In genomic region chr9:79779354-79779753, GRCm38 (mm10) we compare ENCODE assay signal across 15 mouse cellular contexts. TPM values are rescaled to one million over a fixed set of nuclear protein-coding genes. Genes with fewer than 3 reads are reported as not detected.
DNase-seq lines count a peak whose midpoint lies in the region; ATAC-seq and TF ChIP-seq lines count a peak whose summit lies in the region.
"Had no signal": no experiment of that assay in that cellular context is flagged by ENCODE, and none has a peak within 500 bp of the region (broad histone marks: within the 10 kb centered on the region; RNA-seq: fewer than 3 reads in every experiment).

No protein-coding gene starts in this region.

- no peak overlapping the region for H3K4me2 ChIP-seq in kidney, postnatal 0 days (ENCODE audit: low read length)
- H3K4me2 ChIP-seq: lung, embryonic 15.5 days; stomach, embryonic 15.5 days had no signal

- H3K4me3 ChIP-seq in kidney, postnatal 0 days (replicated peaks; ENCODE audit: low read depth, low read length), result no peak overlapping the region
- H3K4me3 ChIP-seq: erythroblast, embryonic 14.5 days; hindbrain, embryonic 10.5 days; lung, embryonic 15.5 days; myocyte; stomach, embryonic 15.5 days had no signal

- no peak overlapping the region for H3K27ac ChIP-seq in kidney, postnatal 0 days
- H3K27ac ChIP-seq: hindbrain, embryonic 10.5 days; lung, embryonic 15.5 days; stomach, embryonic 15.5 days had no signal

- peaks cover 6% of the 10 kb centered on the region; the same call in 1 of the 2 replicates for H3K36me3 ChIP-seq in kidney, postnatal 0 days (ENCODE audit: insufficient read depth, low read length)

- H3K4me1 ChIP-seq in kidney, postnatal 0 days (replicated peaks; ENCODE audit: insufficient read depth, low read length), result no peaks in the 10 kb centered on the region
- H3K4me1 ChIP-seq: lung, embryonic 15.5 days; stomach, embryonic 15.5 days had no signal

- H3K27me3 ChIP-seq in kidney, postnatal 0 days (ENCODE audit: insufficient read depth, low read length), result no peaks in the 10 kb centered on the region
- H3K27me3 ChIP-seq: lung, embryonic 15.5 days; stomach, embryonic 15.5 days had no signal

- no peaks in the 10 kb centered on the region for H3K9me3 ChIP-seq in kidney, postnatal 0 days (replicated peaks; ENCODE audit: low read length)
- H3K9me3 ChIP-seq: hindbrain, embryonic 10.5 days; lung, embryonic 15.5 days; stomach, embryonic 15.5 days had no signal

- no peak for ATAC-seq in kidney, postnatal 0 days (replicated peaks; ENCODE audit: low FRiP score, low read depth)
- peak; percentile 82 for ATAC-seq in megakaryocyte-erythroid progenitor cell, adult 5-6 weeks (replicated peaks; ENCODE audit: low FRiP score, low TSS enrichment, poor library complexity, severe bottlenecking)
- ATAC-seq in erythroid progenitor cell, adult 5-6 weeks (replicated peaks; ENCODE audit: low FRiP score, poor library complexity, severe bottlenecking), result no peak

- 57% methylated on average over 2 of the region's 2 CpGs for WGBS in kidney, postnatal 0 days

- DNase-seq in kidney, postnatal 0 days (ENCODE audit: low spot score), result peak; percentile 55
- no peak for DNase-seq in kidney, adult 8-10 months
- DNase-seq in CD4-positive helper T cell, adult 2 months (ENCODE audit: low read depth, low spot score), result peak; percentile 57
- peak; percentile 19 for DNase-seq in NIH3T3 (ENCODE audit: low read depth)
- no peak for DNase-seq in kidney, adult 18-20 months
- DNase-seq: adrenal gland, postnatal 36 days; cerebellum, adult 8-10 months; gastrocnemius, postnatal 36 days had no signal

- TF ChIP-seq CTCF in kidney, postnatal 0 days (IDR thresholded peaks at IDR 0.05; ENCODE audit: low read depth), result peak; percentile 65

- no peak overlapping the region for H3K9ac ChIP-seq in kidney, postnatal 0 days (ENCODE audit: low read depth, low read length)
- H3K9ac ChIP-seq: lung, embryonic 15.5 days; stomach, embryonic 15.5 days had no signal

RNA-seq across cellular contexts. Expression of gene Tmem30a, which starts 14.0 kb away (rescaled TPM):
- polyA plus RNA-seq in kidney, postnatal 0 days (2015; fragmentation: Nextera tagmentation; extraction: Ambion mirVana), result 97.8 and 98.0 TPM in 2 replicates
- total RNA-seq in megakaryocyte-erythroid progenitor cell, adult 5-6 weeks (2014; fragmentation: Nextera tagmentation), result 26.5 and 32.2 TPM in 2 replicates
- 44.1 and 66.2 TPM in 2 replicates for total RNA-seq in megakaryocyte-erythroid progenitor cell, adult 5-6 weeks (2017)
- total RNA-seq in erythroid progenitor cell, adult 5-6 weeks (2015; ENCODE audit: low replicate concordance), result 53.3 and 63.7 TPM in 2 replicates
- total RNA-seq in erythroid progenitor cell, adult 5-6 weeks (2017; ENCODE audit: low replicate concordance), result 57.2 and 72.6 TPM in 2 replicates

RNA-seq across cellular contexts. Expression of gene Cox7a2, which starts 19.7 kb away (rescaled TPM):
- polyA plus RNA-seq in kidney, postnatal 0 days (2015; fragmentation: Nextera tagmentation; extraction: Ambion mirVana), result 1,196 and 1,379 TPM in 2 replicates
- total RNA-seq in megakaryocyte-erythroid progenitor cell, adult 5-6 weeks (2014; fragmentation: Nextera tagmentation), result 589 and 667 TPM in 2 replicates
- total RNA-seq in megakaryocyte-erythroid progenitor cell, adult 5-6 weeks (2017), result 116 and 156 TPM in 2 replicates
- 223 and 276 TPM in 2 replicates for total RNA-seq in erythroid progenitor cell, adult 5-6 weeks (2015; ENCODE audit: low replicate concordance)
- total RNA-seq in erythroid progenitor cell, adult 5-6 weeks (2017; ENCODE audit: low replicate concordance), result 37.3 and 78.0 TPM in 2 replicates

Comparison
In these comparisons a context has a peak if more than half of its experiments do, and no peak if none do; other contexts are left out.
1. DNase-seq: peak in kidney, postnatal 0 days (single experiment), CD4-positive helper T cell, adult 2 months (single experiment) and NIH3T3 (single experiment); none in kidney, adult 8-10 months (0 of 2) and kidney, adult 18-20 months (single experiment).